Mouse (Mus musculus): Measurements from ENCODE around the gene Pde5a. TPM values are rescaled to one million over a fixed set of nuclear protein-coding genes. Genes with fewer than 3 reads are reported as not detected.

Pde5a gene
- polyA plus RNA-seq, 1 experiment from 2014 or later, result 2.7 TPM

Other genes starting within 250 kb of the Pde5a start
- 118 TPM in 2 replicates for gene Fnbp1l, start 109.2 kb upstream of the Pde5a start, polyA plus RNA-seq (2016; fragmentation: Nextera tagmentation; extraction: Ambion mirVana)
- not detected in 2 replicates for gene Fabp2, start 166.1 kb downstream of the Pde5a start, polyA plus RNA-seq (2016; fragmentation: Nextera tagmentation; extraction: Ambion mirVana)
- gene Gm10959, start 190.4 kb downstream of the Pde5a start, polyA plus RNA-seq (2016; fragmentation: Nextera tagmentation; extraction: Ambion mirVana), result not detected in 2 replicates
- 86.6 and 90.4 TPM in 2 replicates for gene 1810037I17Rik, start 195.3 kb downstream of the Pde5a start, polyA plus RNA-seq (2016; fragmentation: Nextera tagmentation; extraction: Ambion mirVana)